Mouse (Mus musculus) cerebellum, adult 18-20 months (tissue): Measurements from ENCODE around the gene Atp6v0e.

ENCODE experiments used
- DNase-seq, 2 experiments: peaks; one replicate each; pipeline ENCODE4 v3.0.0; 2021

Gene Atp6v0e

DNA sequence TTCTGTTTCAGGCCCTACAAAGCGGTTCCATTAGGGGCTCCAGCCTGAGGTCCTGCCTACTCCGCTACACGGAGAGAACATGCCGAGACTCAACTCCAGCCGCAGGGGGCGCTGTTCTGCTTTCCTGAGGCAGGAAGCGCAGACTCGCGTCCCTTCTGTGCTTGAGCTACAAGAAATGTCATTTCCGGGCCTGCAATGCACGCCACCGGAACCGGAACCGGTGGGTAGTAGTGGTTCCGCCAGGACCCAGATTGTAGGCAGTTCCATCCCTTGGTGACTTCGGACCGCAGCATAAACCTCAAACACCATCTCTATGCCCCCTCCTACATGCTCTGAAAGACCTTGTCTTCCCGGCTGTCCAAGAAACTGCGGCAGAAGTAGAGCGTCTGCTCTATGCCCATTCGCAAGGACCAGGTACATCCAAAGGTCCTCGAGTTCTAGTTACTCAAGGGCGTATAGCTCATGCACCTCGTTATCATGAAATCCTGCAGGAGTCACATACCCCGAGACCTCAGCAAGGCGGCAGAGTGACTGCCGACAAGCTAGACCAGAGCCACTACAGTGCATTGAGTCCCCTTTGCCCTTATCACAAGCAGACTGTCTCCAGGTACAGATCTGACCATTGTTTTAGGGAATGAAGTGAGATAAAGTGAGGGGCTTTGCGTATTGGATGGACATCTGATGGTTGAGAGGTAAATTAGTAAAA is at the start of gene Atp6v0e:
Gene Atp6v0e (plus strand): TSS at position 254 of the 706 bp plus-strand sequence.
- peak; percentile 96 for DNase-seq

- no peak for DNase-seq
Measured at GRCm38 (mm10) chr17:26614286-26614685, 48.7 kb upstream of the Atp6v0e start.

- no peak for DNase-seq
Measured at GRCm38 (mm10) chr17:26614708-26615486, 48.1 kb upstream of the Atp6v0e start.

- DNase-seq = no peak
Measured at GRCm38 (mm10) chr17:26616696-26617095, 46.3 kb upstream of the Atp6v0e start.

GRCm38 (mm10) chr17:26618498-26618897 is 44.5 kb upstream of the Atp6v0e start:
- DNase-seq = no peak

DNA sequence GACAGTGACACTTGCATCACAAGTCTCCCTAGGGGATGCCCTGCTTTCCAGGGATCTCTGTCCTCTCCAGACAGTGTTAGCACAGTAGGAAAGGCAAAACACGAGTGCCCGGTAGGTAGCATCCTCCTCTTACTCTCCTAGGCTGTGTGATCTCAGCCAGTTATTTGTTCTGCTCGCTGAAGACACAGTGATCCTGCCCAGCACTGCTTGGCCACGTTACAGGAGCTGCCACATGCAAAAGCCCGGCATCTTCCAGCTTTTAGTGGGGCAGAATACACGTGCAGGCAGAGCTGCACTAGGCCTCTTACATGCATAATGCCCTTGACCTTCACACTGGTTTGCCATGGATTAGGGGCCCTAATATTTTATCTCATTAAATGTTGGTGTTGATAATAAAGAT is 43.5 kb upstream of the Atp6v0e start:
- peak; percentile 63 to 68 for DNase-seq

DNA sequence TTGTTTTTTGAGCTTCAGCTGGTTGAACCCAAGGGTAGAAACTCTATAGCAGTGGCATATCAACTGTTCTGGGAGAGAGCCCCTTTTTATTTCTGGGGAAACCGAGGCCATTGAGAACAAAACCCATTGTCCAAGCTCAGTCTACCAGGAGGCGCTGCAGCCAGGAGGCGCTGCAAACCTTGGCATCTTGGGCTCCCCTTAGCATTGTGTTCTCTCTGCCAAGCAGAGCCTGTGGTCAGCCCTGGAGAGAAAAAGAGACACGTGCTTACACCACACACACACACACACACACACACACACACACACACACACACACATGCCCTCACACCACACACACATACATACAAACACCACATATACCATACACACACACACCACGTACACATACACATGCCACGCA is 42.7 kb upstream of the Atp6v0e start:
- DNase-seq = peak in 1 of 2 experiments; percentile 40

DNA sequence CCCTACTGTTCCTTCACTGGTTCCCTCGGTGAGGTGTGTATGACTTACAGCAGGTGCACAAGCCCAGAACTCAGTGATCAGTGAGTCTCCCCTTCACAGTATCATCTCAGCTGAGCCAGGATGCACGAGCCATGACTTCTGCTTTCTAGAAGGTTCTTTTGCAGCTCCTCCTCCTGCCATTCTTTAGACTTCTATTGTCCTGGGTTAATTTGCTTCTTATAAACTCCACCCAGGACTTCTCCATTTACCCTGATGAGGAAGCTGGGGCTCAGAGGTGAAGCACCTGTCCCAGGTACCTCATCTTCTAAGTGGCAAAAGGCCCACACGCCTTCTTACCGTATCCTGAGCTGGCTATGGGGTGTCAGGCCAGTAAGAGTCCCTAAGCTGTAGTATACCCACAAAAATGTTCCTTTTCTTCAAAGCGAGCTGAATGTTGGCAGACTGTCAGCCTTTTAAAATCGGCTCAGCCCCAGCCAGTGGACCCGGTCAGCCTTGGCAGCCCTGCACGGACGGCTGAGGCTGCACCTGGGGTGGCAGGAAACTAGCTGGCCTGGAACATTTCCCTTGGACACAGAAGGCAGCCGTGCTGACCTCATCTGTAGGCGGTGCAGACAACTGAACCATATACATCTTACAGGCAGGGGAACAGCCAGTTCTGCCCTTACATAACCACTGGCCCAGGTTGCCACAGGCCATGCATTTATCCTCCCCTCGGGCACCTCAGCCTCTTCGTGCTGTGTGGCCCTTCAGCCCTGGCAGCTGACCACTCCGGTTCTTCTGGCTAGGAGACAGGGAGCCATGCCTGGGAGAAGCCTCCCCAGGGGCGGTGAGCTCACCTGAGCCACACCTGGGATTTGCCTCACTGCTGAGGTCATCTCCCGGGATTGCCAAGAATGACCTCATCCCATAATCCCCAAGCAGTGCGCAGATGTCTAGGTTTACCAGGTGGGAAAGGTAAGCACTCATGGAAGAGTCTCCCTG is 42.0 kb upstream of the Atp6v0e start:
- peak; percentile 88 to 92 for DNase-seq

DNA sequence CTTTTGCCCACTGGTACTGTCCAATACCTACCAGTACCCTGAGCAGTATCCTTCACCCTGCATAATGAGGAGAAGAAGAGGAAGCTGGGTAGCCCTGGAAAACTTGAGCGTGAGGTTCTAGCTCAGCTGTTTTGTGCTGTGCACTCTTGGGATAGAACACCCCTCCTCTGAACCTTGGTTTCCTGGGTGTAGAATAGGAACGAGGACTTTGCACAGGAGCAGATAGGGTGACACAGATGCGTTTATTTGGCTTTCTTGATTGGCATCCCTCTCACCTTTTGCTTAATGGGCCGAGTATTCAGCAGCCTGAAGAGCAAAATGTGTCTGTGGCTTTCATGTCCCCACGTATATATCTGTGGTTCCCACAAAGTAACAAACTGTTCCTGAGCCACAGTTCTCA is 41.1 kb upstream of the Atp6v0e start:
- no peak for DNase-seq

- no peak for DNase-seq
Measured at GRCm38 (mm10) chr17:26623991-26624390, 39.0 kb upstream of the Atp6v0e start.

DNA sequence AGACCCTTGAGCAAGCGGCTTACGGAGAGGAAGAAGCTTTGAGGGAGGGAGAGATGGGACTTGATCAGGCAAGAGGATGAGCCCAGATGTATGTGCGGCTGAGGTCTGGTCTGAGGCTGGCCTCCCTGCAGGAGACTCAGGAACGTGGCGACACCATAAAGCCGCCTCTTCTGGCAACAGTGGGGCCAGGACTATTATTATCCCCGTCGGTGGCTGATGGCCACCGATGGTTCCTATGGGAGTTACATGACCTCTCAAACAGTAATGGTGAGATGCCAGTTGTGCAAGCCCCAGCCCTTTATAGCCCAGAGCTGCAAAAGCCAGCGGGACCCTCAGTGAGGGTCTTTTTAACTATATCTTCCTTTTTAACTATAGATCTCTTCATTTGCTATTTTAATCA is 38.0 kb upstream of the Atp6v0e start:
- no peak for DNase-seq

GRCm38 (mm10) chr17:26625521-26626010 is 37.5 kb upstream of the Atp6v0e start:
- DNase-seq = no peak

- no peak for DNase-seq
Measured at GRCm38 (mm10) chr17:26628479-26628878, 34.6 kb upstream of the Atp6v0e start.

DNA sequence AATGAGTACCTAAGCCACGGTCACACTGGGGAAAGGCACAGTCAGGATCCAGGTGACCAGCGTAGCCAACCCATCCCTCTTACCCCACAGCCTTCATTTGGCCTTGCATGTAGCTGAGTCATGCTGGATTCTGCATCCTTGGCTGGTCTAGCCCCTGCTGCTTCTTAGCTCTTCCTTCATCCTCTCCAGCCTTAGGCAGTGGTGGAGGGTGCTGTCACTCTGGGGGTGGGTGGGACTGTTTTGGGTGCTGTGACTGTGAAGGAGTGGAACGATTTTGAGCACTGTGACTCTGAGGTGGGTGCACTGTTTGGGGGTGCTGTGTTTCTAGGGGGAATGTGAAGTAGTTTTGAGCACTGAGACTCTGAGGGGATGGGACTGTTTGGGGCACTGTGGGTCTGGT is 34.1 kb upstream of the Atp6v0e start:
- no peak for DNase-seq

GRCm38 (mm10) chr17:26631811-26632327 is 31.2 kb upstream of the Atp6v0e start:
- DNase-seq = peak; percentile 68 to 69

DNA sequence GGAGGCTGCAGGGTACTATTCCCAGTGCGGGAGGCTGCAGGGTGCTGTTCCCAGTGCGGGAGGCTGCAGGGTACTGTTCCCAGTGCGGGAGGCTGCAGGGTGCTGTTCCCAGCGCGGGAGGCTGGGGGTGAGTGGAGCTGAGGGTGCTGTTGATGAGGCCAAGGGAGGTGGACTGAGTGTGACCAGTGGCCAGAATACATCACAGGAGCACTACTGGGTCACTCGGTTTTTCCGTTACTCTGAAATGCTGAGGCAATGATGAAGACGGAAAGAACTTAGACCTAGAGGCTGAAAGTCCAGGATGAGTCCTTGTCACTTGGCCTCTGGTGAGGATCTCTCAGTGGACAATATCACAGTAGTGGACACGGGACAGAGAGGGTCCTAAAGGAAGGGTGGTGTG is 29.8 kb upstream of the Atp6v0e start:
- DNase-seq = no peak

DNA sequence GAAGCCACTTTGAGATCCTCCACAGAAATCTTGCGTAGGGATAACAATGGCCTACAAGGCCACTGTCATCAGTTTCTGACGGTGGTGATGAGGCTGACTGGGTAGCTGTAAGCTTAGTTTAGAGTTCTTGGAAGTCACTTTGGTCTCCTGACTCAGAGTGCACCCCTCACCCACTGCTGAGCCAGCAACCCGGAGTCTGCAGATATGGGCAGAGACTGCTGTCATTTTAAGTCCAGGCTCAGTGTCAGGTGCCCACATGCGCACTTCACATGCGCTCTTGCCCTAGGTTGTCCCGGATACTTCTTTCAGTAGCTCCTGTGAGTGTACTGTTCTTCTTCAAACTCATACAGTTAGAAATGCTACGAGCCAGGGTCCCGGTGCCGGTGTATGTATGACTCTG is 29.1 kb upstream of the Atp6v0e start:
- DNase-seq = no peak

DNA sequence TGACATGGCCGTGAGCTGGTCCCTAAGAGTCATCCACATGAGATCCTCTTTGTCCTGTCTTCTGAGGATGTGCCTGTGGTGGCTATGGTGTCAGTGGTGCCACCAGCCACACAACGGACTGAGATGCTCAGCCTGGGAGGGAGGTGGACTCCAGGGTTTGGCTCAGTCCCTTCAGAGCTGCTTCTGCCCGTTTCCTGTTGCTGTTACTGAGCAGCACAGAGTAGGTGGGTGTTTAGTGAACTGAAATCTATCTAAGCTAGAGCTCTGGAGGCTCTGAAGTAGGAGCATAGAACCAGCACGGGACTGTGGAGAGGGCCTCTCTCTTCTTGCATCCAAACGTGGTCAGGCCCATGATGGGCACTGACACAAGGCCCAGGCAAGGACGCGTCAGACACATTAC is 28.5 kb upstream of the Atp6v0e start:
- DNase-seq = no peak

- DNase-seq = no peak
Measured at GRCm38 (mm10) chr17:26635951-26636350, 27.1 kb upstream of the Atp6v0e start.

DNA sequence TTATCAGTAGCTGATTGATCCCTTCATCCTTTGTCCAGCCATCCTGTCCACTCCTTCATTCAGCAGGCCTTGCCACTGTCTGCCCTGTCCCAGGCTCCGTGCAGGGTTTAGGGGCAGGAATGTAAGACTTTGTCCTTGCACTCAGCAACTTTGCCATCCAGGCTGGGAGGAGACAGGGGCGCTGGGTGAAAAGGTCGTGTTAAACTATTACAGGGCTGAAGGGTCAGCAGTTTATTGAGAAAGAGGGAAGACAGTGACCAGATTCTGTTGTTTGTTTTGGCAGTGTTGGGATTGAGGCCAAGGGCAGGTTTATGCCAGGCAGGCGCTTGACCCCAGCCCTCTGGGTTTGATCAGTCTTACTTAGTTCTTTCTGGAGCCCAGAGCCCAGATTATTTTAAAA is 25.2 kb upstream of the Atp6v0e start:
- DNase-seq = no peak

DNA sequence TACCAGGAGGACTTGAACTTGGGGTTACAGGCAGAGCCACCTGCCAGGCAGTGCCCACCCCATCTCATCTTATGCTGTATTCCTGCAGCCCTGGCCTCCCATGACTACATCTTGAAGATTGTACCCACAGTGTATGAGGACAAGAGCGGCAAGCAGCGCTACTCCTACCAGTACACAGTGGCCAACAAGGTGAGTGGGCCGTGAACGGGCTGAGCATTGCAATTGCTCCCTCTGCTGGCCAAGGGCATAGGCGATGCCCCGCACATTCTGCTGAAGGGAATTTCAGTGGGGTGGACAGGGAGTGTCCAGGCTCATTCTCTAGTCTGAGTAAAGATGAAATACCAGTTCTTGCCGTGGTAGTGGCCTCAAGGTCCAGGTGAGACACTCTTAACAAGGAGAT is 24.4 kb upstream of the Atp6v0e start:
- peak; percentile 88 to 89 for DNase-seq

DNA sequence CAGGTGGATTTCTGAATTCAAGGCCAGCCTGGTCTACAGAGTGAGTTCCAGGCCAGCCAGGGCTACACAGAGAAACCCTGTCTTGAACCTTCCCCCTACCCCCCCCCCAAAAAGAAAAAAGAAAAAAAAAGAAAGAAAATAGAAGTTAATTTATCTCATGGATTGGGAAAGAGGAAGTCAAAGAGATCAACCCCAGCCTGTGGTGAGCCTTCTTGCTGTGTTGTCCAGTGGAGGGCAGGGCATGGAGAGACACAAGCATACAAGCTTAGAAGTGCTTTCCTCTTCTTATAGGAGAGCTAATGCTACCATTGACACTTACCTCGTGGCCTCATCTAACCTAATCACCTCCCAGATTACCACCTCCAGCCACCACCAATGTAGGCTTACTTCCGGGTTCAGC is 23.2 kb upstream of the Atp6v0e start:
- no peak for DNase-seq

GRCm38 (mm10) chr17:26640286-26640740 is 22.7 kb upstream of the Atp6v0e start:
- no peak for DNase-seq
